Mouse (Mus musculus): ENCODE data around the gene Eloa.
"Not testable (repeated sequence)": the region's sequence is repeated elsewhere in the genome, so short reads cannot be mapped to it uniquely, and the experiment has no call there.

Gene Eloa

GRCm38 (mm10) chr4:135984556-135984955 lies 37.0 kb downstream of the Eloa start:
- DNase-seq (ENCODE audit: low spot score), result no peak

DNA sequence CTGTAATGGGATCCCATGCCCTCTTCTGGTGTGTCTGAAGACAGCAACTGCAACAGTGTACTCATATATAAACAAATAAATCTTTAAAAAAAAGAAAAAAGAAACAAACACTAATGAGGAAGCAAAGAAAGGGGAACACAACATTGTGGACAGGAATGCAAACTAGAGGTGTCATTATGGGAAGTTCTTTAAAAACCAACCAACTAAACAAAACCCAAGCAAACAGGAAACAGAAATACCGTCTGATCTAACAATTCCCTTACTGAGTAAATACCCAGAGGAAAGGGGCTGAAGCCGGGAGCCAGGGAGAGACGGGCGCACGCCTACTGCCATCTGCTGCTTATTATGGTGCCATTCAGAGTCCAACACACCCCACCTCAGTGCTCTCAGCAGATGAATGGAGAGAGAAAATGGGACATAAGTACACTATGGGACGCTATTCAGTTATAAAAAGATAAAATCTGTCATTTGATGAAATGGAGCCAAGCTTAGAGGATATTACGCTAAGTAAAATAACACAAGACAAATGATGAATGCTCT lies 40.0 kb downstream of the Eloa start:
- DNase-seq (ENCODE audit: low spot score), result no peak

DNA sequence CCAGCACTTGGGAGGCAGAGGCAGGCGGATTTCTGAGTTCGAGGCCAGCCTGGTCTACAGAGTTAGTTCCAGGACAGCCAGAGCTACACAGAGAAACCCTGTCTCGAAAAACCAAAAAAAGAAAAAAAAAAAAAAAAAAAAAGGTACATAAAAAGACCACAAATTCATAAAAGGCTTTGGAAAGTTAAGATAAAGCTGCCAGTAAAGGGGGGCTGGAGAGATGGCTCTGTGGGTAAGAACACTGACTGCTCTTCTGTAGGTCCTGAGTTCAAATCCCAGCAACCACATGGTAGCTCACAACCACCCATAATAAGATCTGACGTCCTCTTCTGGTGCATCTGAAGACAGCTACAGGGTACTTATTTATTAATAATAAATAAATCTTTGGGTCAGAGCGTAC lies 41.3 kb downstream of the Eloa start:
- DNase-seq (ENCODE audit: low spot score), result not testable (repeated sequence)

- DNase-seq (ENCODE audit: low spot score), result no peak
Observed at GRCm38 (mm10) chr4:135976146-135976545, 45.4 kb downstream of the Eloa start.

DNA sequence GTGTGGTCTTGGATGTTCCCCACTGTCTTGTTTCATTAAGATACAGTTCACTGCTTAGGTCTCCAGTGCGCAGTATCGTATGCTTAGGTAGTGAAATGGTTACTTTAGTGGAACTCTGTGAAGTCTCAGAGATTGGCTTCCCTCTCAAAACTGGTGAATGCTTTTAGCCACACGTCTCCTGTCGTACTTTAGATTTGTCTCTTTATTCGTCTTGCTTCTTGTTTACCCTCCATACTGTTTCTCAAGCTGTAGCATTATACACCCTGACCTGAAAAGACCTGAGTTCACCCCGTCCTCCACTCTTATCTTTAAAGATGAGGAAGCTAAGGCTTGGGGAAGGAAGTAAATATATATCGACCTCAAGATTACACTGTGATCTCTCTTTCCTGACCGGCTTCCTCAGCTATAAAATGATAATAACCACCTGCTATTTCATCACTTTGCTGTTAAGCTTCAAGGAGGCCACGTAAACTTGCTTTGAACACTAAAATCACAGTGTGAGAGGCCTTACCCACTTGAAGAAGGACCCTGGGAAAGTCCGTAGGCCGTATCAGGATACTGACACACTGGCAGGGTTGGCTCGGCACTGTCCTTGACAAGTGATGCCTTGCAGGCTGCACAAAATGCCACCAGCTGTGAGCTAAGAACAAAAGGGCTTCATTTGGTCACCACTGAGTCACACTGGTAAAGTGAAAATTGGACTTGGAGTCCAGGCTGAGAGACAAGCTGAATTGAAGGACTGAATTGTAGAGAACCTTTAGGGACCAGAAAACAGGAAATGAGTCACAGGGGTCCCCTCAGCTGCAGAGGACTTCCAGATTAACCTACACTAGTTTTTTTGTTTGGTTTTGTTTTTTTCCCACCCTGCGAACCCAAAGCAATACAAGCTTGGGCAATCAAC lies 48.4 kb downstream of the Eloa start:
- no peak for DNase-seq (ENCODE audit: low spot score)

- peak; percentile 89 for DNase-seq (ENCODE audit: low spot score)
Observed at GRCm38 (mm10) chr4:135972556-135972906, 49.0 kb downstream of the Eloa start, which contains the start of gene Lypla2. TSS of gene Lypla2 (minus strand) at chr4:135972626.

GRCm38 (mm10) chr4:135971805-135972555 lies 49.6 kb downstream of the Eloa start:
- DNase-seq (ENCODE audit: low spot score), result no peak

GRCm38 (mm10) chr4:135970585-135970984 lies 51.0 kb downstream of the Eloa start:
- no peak for DNase-seq (ENCODE audit: low spot score)

DNA sequence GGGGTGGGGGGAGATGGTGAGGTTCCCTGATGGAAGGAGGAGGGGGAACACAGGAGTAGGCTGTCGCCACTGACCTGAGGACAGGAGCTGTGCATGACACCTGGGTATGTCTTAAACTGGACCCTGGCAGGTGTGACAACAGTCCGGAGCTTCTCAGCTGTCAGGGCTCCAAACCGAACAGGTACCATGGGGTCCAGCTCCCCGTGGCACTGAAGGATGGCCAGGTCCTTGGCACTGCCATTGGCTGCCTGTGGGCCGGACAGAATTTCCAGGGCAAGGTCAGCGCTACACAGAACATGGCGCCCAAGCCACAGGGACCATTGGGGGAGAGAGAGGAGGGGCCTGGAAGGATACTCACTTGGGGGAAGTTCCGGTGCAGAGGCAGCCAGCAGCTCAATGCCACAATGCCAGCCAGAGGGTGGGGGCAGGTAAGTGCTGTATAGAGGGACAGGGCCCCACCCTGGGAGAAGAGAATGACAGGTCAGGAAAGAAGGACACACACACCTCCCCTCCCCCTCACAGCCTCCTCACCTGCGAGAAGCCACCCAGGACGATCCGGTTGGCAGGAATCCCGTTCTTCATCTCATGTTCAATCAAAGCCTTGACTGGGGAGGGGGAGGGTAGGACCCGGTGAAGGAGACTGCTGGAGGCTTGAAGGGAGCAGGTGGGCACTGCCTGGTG lies 52.4 kb downstream of the Eloa start:
- no peak for DNase-seq (ENCODE audit: low spot score)

GRCm38 (mm10) chr4:135968271-135968869 lies 53.2 kb downstream of the Eloa start:
- no peak for DNase-seq (ENCODE audit: low spot score)

- DNase-seq (ENCODE audit: low spot score), result no peak
Observed at GRCm38 (mm10) chr4:135967086-135967760, 54.3 kb downstream of the Eloa start.

- no peak for DNase-seq (ENCODE audit: low spot score)
Observed at GRCm38 (mm10) chr4:135966283-135966682, 55.3 kb downstream of the Eloa start.

DNA sequence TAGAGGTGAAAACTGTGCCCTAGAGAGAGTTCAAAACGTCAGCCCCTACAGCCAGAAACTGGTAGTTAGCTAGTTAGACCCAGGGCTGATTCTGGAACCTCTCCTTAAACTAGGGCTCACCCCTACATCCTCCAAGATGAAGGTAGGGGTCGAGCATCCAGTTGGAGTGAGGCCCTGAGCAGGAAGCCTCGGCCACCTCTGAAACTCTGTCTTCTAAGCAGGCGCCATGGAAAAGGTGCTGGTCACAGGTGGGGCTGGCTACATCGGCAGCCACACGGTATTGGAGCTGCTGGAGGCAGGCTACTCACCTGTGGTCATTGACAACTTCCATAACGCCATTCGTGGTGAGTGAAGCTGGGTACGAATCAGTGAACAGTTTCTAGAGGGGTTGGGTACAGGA lies 56.5 kb downstream of the Eloa start:
- DNase-seq (ENCODE audit: low spot score), result no peak

GRCm38 (mm10) chr4:135964426-135964825 lies 57.1 kb downstream of the Eloa start:
- DNase-seq (ENCODE audit: low spot score), result peak; percentile 44

- peak; percentile 83 for DNase-seq (ENCODE audit: low spot score)
Observed at GRCm38 (mm10) chr4:135963457-135964193, 57.9 kb downstream of the Eloa start, which contains the start of gene Gale. TSS of gene Gale (plus strand) at chr4:135963727.

DNA sequence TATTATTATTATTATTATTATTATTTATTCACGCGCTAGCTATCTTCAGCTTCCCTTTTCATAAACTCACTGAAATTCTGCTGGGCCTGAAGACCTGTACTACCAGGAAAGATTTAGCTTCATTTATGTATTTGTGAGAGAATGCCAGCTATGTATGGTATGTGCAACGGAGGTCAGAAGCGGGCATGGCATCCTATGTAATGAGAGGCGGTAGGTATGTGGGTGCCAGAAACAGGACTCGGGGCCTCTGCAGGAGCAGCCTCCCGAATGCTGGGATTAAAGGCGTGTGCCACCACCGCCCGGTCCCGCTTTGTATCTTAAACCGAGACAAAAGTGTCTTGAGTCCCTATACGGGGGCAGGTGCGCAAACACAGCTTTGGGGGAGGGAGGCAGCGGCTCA lies 58.6 kb downstream of the Eloa start:
- DNase-seq (ENCODE audit: low spot score), result no peak

DNA sequence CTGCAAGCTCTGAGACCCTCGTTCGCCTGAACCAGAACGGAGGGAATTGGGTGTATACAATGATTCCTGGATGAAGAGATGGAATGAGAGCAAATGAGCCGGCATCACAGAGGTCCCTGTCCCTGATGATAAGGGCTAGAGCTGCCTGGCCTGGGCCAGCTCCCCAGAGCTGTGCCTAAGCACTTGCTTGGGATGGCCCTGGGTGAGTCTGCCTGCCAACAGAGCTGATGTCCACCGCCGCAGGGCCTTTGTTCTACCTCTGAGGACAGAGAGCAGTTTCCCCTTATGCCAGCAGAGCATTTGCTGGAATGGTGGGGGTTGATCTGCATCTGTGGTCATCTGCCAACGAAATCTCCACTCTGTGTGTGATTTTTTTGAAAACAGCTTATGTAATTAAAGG lies 59.4 kb downstream of the Eloa start:
- no peak for DNase-seq (ENCODE audit: low spot score)

- no peak for DNase-seq (ENCODE audit: low spot score)
Observed at GRCm38 (mm10) chr4:135961709-135962108, 59.9 kb downstream of the Eloa start.

GRCm38 (mm10) chr4:135960717-135961116 lies 60.8 kb downstream of the Eloa start:
- peak; percentile 70 for DNase-seq (ENCODE audit: low spot score)

DNA sequence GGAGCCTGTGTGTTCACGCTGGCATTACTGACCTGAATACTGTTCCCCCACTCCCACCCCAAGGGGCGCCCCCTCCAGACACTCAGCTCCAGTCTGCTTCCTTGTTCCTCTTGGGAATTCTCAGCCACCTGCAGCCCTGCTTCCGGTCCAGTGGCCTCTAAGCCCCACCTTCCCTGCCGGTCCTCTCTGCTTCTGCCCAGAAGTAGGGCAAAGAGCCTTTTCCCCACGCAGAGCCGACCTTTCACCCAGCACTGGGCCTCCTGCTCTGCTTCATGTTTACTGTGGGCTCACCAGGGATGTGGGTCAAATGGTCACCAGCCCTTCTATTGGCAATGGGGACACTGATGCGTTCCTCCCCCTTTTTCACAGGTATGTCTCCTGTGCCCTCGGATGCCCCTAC lies 63.2 kb downstream of the Eloa start:
- no peak for DNase-seq (ENCODE audit: low spot score)

DNA sequence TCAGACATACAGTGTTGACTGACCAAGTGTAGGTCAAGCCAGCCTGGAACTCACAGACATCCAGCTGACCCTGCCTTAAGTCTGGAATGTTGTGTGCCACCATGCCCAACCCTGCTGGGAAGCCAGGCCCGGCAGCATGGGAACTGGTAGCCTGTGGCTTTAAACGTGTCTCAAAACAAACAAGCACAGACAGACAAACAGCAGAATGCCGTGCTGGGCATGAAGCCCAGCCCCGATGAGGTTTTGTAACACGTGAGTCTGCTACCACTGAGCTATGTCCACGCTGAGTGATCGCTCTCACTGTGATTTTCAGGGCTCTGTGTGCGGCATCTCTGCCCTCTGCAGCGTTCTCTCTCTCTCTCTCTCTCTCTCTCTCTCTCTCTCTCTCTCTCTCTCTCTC lies 65.7 kb downstream of the Eloa start:
- no peak for DNase-seq (ENCODE audit: low spot score)
